In genomic region chr17:83525596-83525995, GRCm38 (mm10) we compare ENCODE assay signal across 12 mouse cellular contexts. TPM values are rescaled to one million over a fixed set of nuclear protein-coding genes. Genes with fewer than 3 reads are reported as not detected.
DNase-seq lines count a peak whose midpoint lies in the region; ATAC-seq lines count a peak whose summit lies in the region.
"Had no signal": no experiment of that assay in that cellular context is flagged by ENCODE, and none has a peak within 500 bp of the region (broad histone marks: within the 10 kb centered on the region; RNA-seq: fewer than 3 reads in every experiment).

No protein-coding gene starts in this region.

- H3K4me2 ChIP-seq in hindbrain, embryonic 16.5 days (ENCODE audit: low read length): no peak overlapping the region
- H3K4me2 ChIP-seq in limb, embryonic 13.5 days (replicated peaks): 0 out of 2 replicates have a peak overlapping the region, but pooled peaks have one; percentile 0
- H3K4me2 ChIP-seq: hindbrain, embryonic 13.5 days had no signal

- H3K4me3 ChIP-seq in hindbrain, embryonic 10.5 days: 0 out of 2 replicates have a peak overlapping the region, but pooled peaks have one; percentile 3
- no peak overlapping the region for H3K4me3 ChIP-seq in hindbrain, embryonic 16.5 days (ENCODE audit: low read length)
- H3K4me3 ChIP-seq in limb, embryonic 13.5 days: no peak overlapping the region
- H3K4me3 ChIP-seq: hindbrain, embryonic 13.5 days had no signal

- H3K9me3 ChIP-seq in hindbrain, embryonic 10.5 days: no peaks in the 10 kb centered on the region
- H3K9me3 ChIP-seq in hindbrain, embryonic 16.5 days (ENCODE audit: control insufficient read depth, low read length): no peaks in the 10 kb centered on the region
- no peaks in the 10 kb centered on the region for H3K9me3 ChIP-seq in limb, embryonic 13.5 days
- H3K9me3 ChIP-seq: hindbrain, embryonic 13.5 days had no signal

- H3K27ac ChIP-seq in hindbrain, embryonic 10.5 days: peak overlapping the region; percentile 91
- no peak overlapping the region for H3K27ac ChIP-seq in hindbrain, embryonic 16.5 days (ENCODE audit: low read depth, low read length)
- H3K27ac ChIP-seq in limb, embryonic 13.5 days: no peak overlapping the region
- H3K27ac ChIP-seq: macrophage had no signal

- peaks cover 12% of the 10 kb centered on the region; the same call in 1 of the 2 replicates for H3K27me3 ChIP-seq in hindbrain, embryonic 10.5 days (ENCODE audit: insufficient read depth, poor library complexity, severe bottlenecking)
- no peaks in the 10 kb centered on the region for H3K27me3 ChIP-seq in hindbrain, embryonic 16.5 days (replicated peaks; ENCODE audit: control insufficient read depth, insufficient read depth, low read length)
- no peaks in the 10 kb centered on the region for H3K27me3 ChIP-seq in limb, embryonic 13.5 days
- H3K27me3 ChIP-seq: Patski had no signal

- no peak overlapping the region for H3K9ac ChIP-seq in hindbrain, embryonic 16.5 days (ENCODE audit: low read depth, low read length)
- no peak overlapping the region for H3K9ac ChIP-seq in limb, embryonic 13.5 days
- H3K9ac ChIP-seq: hindbrain, embryonic 13.5 days had no signal

- WGBS in hindbrain, embryonic 10.5 days: 5% methylated on average over 8 of the region's 8 CpGs
- 4% methylated on average over 8 of the region's 8 CpGs for WGBS in hindbrain, embryonic 16.5 days
- 18% methylated on average over 8 of the region's 8 CpGs for WGBS in limb, embryonic 13.5 days

- H3K36me3 ChIP-seq in hindbrain, embryonic 10.5 days: no peaks in the 10 kb centered on the region
- no peaks in the 10 kb centered on the region for H3K36me3 ChIP-seq in hindbrain, embryonic 16.5 days (ENCODE audit: control insufficient read depth, insufficient read depth, low read length)
- no peaks in the 10 kb centered on the region for H3K36me3 ChIP-seq in limb, embryonic 13.5 days
- H3K36me3 ChIP-seq: hindbrain, embryonic 13.5 days had no signal

- ATAC-seq in hindbrain, embryonic 16.5 days: no peak
- ATAC-seq in limb, embryonic 13.5 days (ENCODE audit: low FRiP score, low read depth): no peak
- ATAC-seq: Patski had no signal

- peak; percentile 40 for DNase-seq in hindbrain, embryonic 10.5 days (ENCODE audit: low spot score)
- peak; percentile 34 for DNase-seq in CD4-positive helper T cell, adult 2 months (ENCODE audit: low read depth, low spot score)
- DNase-seq in ZHBTc4 (ENCODE audit: low read depth, low spot score): peak; percentile 37
- DNase-seq in adrenal gland, postnatal 25 days: no peak
- no peak for DNase-seq in frontal cortex, adult 2 months (ENCODE audit: extremely low spot score in 1 of 2, low spot score in 1 of 2)
- DNase-seq in cerebellum, adult 9-10 months: no peak
- DNase-seq: cerebellum, postnatal 36 days had no signal

- peaks cover 48% of the 10 kb centered on the region for H3K4me1 ChIP-seq in hindbrain, embryonic 10.5 days (replicated peaks)
- H3K4me1 ChIP-seq in hindbrain, embryonic 16.5 days (ENCODE audit: control insufficient read depth, insufficient read depth, low read depth, low read length): peaks cover 24% of the 10 kb centered on the region
- peaks cover 22% of the 10 kb centered on the region for H3K4me1 ChIP-seq in limb, embryonic 13.5 days

RNA-seq across cellular contexts. Expression of gene Cox7a2l, which starts 8.5 kb away (rescaled TPM):
- 137 and 146 TPM in 2 replicates for polyA plus RNA-seq in hindbrain, embryonic 10.5 days (2016; fragmentation: Nextera tagmentation; extraction: Ambion mirVana)
- 197 and 227 TPM in 2 replicates for polyA plus RNA-seq in hindbrain, embryonic 16.5 days (2015; fragmentation: Nextera tagmentation; extraction: Ambion mirVana)
- polyA plus RNA-seq in limb, embryonic 13.5 days (2015; fragmentation: Nextera tagmentation; extraction: Ambion mirVana): 138 and 140 TPM in 2 replicates
- 142 and 170 TPM in 2 replicates for total RNA-seq in adrenal gland, postnatal 25 days (2021)
- 258 and 285 TPM in 2 replicates for polyA plus RNA-seq in frontal cortex, adult 2 months (2012; rRNA removed)

Comparison
In these comparisons a context has a peak if more than half of its experiments do, and no peak if none do; other contexts are left out.
1. DNase-seq: peak in hindbrain, embryonic 10.5 days (single experiment), CD4-positive helper T cell, adult 2 months (single experiment) and ZHBTc4 (single experiment); none in adrenal gland, postnatal 25 days (single experiment), frontal cortex, adult 2 months (0 of 2) and cerebellum, adult 9-10 months (single experiment).